Mouse (Mus musculus) cerebellum, adult 2 months (tissue): ENCODE data around the gene Pttg1ip. TPM values are rescaled to one million over a fixed set of nuclear protein-coding genes. Genes with fewer than 3 reads are reported as not detected.

ENCODE experiments used
- DNase-seq, 2 experiments: peaks; one replicate each; pipeline ENCODE4 v3.0.0; 2021
- H3K27ac ChIP-seq: fragments of 200-500 bp; 2 replicates; pipeline ENCODE4 v1.5.1; 2012; ENCODE audit warnings: low read length, control low read depth, inconsistent platforms; ENCODE audit not compliant: insufficient read depth
- H3K27me3 ChIP-seq: fragments of 200-500 bp; 2 replicates; pipeline ENCODE4 v1.6.1; 2012; ENCODE audit warnings: inconsistent platforms, mild to moderate bottlenecking, low read length, moderate library complexity; ENCODE audit not compliant: control insufficient read depth, insufficient read depth
- H3K4me1 ChIP-seq: fragments of 200-500 bp; 2 replicates; pipeline ENCODE4 v1.6.1; 2011; ENCODE audit warnings: low read length; ENCODE audit not compliant: control insufficient read depth, insufficient read depth
- H3K4me3 ChIP-seq: fragments of 200-500 bp; replicated peaks from 2 replicates; pipeline ENCODE3; 2011; ENCODE audit warnings: mild to moderate bottlenecking, low read depth, low read length, control low read depth; ENCODE audit not compliant: insufficient read depth
- CTCF ChIP-seq: fragments of 200-500 bp; IDR thresholded peaks from 2 replicates; pipeline ENCODE4 v1.5.1; 2011; ENCODE audit warnings: low read depth, mild to moderate bottlenecking, control low read depth, low read length, moderate library complexity, borderline replicate concordance; ENCODE audit not compliant: insufficient read depth
- POLR2A ChIP-seq: fragments of 200-500 bp; IDR thresholded peaks from 2 replicates; pipeline ENCODE4 v1.6.1; 2011; ENCODE audit warnings: low read length, control low read depth, borderline replicate concordance; ENCODE audit not compliant: insufficient read depth
- WGBS: fragments of 180-500 bp; shearing (Covaris S2); methylation state at CpG from one replicate; pipeline ENCODE4 v1.1.7; 2018; 5-methylcytosine and 5-hydroxymethylcytosine counted together
- polyA plus RNA-seq: library from polyadenylated mRNA; depleted of rRNA; stranded (reverse); fragments of >200 nt; gene quantifications from 2 replicates; pipeline ENCODE4 v1.2.3, GENCODE M21; 2012

The Pttg1ip gene
- polyA plus RNA-seq, 1 experiment: 118 TPM

DNA sequence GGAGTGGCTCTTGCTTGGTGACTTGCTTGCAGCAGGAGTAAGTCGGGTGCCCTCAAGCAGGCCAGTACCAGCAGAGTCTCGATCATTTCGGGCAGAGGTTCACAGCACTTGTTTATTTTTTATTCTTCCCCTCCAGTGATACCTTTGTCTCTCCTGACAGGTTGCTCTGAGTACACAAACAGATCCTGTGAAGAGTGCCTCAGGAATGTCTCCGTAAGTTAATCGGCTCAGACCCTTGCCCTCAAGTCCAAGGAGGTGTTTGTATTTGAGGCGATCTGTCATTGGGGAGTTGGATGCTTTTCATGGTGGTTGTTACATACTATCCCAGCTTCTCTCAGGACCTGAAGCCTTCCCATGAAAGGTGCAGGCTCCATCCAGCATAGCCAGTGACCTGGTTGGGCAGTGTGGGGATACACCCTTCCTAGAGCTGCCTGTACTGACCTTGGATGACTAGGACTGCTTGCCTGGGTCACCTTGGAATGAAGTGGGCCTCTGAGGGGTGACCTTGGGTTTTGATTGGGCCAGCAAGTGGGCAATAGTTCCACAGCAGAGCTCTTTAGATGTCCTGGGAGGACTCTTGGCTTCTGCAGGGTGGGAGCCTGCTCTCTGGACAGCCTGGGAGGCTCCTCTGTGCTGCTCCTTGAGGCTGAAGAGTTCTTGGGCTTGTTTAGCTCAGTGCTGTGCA, 5.7 kb downstream of the Pttg1ip start:
- no peak for TF ChIP-seq CTCF
- no peak for TF ChIP-seq POLR2A
- Histone ChIP-seq H3K27me3 (no peaks in the 10 kb centered on the region), H3K27ac (peak overlapping the region; percentile 2), H3K4me3 (no peak overlapping the region), H3K4me1 (peaks cover 30% of the 10 kb centered on the region)
- 94% methylated on average over 6 of the region's 6 CpGs for WGBS
- DNase-seq: no peak

DNA sequence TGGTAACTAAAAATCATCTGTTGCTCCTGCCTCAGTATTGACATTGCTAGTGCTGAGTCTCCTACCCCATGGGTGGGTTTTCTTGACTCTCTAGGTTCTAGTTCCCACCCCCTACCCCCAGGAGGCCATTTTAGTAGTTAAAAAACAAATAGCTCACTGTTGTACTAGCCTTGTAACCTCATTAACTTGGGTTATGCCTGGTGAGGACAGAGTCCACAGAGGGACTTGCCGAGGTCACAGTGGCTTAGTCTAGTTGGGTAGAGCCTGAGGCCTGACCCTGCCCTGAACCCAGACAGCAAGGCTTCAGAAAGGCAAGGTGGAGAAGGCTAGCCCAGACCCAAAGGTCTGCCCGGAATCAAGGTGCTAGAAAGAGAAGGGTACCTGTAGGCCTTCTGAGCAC, 6.5 kb downstream of the Pttg1ip start:
- H3K4me1 ChIP-seq: peaks cover 30% of the 10 kb centered on the region
- 90% methylated on average over 2 of the region's 2 CpGs for WGBS
- no peak overlapping the region for H3K4me3 ChIP-seq
- H3K27ac ChIP-seq: no peak overlapping the region
- no peaks in the 10 kb centered on the region for H3K27me3 ChIP-seq
- TF ChIP-seq POLR2A (no peak), CTCF (no peak)
- DNase-seq: no peak

DNA sequence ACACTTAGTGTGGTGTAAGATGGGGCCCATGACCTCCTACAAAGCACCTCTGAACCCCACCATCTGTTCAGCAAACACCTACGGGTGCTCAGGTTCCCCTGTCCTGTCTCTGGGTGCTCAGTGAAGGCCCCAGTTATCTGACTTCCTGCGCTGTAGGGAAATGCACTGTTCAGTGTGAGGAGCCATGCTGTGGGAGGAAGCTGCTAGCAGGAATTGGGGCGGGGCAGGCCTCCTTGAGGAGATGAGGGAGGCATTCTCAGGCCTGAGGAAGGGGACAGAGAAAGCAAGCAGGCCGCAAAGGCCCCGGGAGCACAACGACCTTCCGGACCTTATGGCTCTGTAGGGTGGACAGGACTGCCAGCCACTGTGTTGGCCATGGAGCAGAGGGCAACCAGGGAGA, 7.6 kb downstream of the Pttg1ip start:
- Histone ChIP-seq H3K4me3 (no peak overlapping the region), H3K27me3 (no peaks in the 10 kb centered on the region), H3K27ac (no peak overlapping the region), H3K4me1 (peaks cover 26% of the 10 kb centered on the region)
- TF ChIP-seq CTCF: no peak
- no peak for TF ChIP-seq POLR2A
- WGBS: 72% methylated on average over 7 of the region's 7 CpGs
- no peak for DNase-seq

DNA sequence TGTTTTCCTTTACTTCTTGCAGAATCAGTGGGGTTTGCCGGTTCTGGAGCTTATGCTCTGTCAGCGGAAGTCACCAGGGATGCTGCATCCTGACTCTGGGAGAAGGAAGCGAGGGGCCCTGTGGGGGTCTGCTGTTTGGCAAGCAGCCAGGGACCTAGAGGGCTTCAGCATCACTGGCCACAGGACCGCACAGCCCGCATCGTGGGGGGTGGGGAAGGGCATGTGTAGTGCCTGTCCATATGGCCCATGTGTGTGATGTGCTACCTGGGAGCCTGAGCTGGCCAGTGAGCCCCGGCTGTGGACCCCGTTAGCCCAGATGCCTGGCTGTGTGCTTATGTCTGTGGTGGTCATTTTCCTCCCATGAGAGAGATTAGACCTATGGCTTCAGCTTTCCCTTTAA, 8.2 kb downstream of the Pttg1ip start:
- H3K27me3 ChIP-seq: no peaks in the 10 kb centered on the region
- WGBS: 22% methylated on average over 8 of the region's 8 CpGs
- no peak for DNase-seq
- TF ChIP-seq POLR2A: no peak
- no peak for TF ChIP-seq CTCF
- no peak overlapping the region for H3K4me3 ChIP-seq
- H3K4me1 ChIP-seq: peaks cover 26% of the 10 kb centered on the region
- H3K27ac ChIP-seq: no peak overlapping the region

DNA sequence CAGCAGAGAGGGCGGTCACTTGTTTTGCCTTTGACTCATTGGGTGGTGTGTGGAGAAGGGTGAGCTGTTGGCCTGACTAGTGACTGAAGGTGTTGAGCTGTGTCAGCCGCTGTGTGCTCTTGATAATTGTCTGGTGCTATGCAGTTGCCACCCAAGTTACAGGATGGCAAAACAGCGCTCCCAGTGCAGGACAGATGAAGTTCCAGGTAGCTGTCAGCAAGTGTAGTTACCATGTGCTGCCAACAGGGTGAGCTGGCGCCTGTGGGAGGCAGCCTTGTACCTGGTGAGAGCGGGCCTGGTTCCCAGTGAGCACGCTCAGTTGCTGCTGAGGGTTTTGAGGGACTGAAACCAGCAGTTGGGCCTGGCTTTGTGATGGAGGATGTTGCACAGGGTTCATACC, 9.3 kb downstream of the Pttg1ip start:
- TF ChIP-seq CTCF (peak; percentile 94), POLR2A (no peak)
- no peaks in the 10 kb centered on the region for H3K27me3 ChIP-seq
- no peak overlapping the region for H3K27ac ChIP-seq
- 41% methylated on average over 6 of the region's 6 CpGs for WGBS
- H3K4me3 ChIP-seq: no peak overlapping the region
- DNase-seq: peak; percentile 68 to 71
- H3K4me1 ChIP-seq: peaks cover 26% of the 10 kb centered on the region

DNA sequence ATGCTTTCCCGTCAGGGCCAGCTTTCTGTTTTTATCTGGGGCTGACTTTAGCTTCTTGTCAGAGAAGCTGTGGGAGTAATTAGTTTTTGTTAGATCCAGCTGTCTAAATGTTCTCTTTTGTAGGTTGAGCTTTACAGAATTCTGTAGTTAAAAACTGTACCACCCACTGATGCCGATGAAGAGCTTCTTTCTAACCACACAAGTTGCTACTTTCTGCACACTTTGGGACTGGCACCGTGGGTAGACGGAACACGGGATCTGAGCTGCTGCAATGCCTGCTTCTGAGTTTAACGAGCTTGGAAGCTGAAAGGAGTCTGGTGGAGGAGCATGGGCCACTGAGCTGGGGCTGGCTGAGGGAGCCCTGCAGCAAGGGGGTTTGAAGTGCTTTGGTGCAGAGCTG, 10.0 kb downstream of the Pttg1ip start:
- TF ChIP-seq POLR2A (no peak), CTCF (no peak)
- Histone ChIP-seq H3K27ac (no peak overlapping the region), H3K4me3 (no peak overlapping the region), H3K27me3 (no peaks in the 10 kb centered on the region), H3K4me1 (peaks cover 23% of the 10 kb centered on the region)
- no peak for DNase-seq
- WGBS: 76% methylated on average over 6 of the region's 6 CpGs

DNA sequence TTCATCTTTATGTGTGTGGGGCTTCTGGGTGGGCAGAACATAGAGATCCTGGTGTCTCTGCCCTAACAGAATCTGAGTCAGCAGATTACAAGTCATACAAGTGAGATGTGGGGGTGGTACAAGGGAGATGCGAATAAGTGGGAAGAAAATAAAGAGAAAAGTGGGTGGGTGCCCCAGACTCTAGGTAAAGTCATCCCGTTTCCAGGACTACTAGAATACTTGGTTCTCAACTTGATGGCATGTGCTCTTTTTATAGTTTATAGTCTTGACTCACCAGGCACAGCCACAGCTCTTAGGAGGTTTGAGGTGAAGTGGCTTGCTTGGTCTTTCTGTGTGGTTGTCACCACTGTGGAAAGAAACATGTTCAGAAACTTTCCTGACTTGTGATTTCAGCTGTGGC, 14.5 kb downstream of the Pttg1ip start:
- DNase-seq: no peak
- WGBS: 83% methylated on average over 2 of the region's 2 CpGs
- no peak overlapping the region for H3K27ac ChIP-seq
- H3K4me3 ChIP-seq: no peak overlapping the region
- no peaks in the 10 kb centered on the region for H3K4me1 ChIP-seq
- H3K27me3 ChIP-seq: no peaks in the 10 kb centered on the region
- no peak for TF ChIP-seq CTCF
- no peak for TF ChIP-seq POLR2A

DNA sequence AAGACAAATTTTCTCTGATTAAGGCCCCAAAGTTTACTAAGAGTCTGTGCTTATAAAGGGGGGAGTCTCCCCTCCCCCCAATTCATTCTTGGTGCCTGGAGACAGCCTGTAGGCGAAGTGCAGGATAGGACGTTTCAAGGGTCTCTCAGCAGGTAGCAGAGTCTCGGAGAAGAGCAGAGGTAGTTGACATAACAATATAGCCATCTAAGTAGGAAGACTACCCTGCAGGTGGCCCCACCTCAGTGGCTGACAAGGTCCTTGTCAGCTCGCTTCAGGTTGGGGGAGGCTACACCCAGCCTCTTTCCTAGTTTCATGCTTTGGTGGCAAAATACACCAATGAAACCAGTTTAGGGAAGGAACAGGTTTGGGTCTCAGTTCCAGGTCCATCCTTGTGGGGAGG, 21.5 kb downstream of the Pttg1ip start:
- no peak for DNase-seq
- no peak overlapping the region for H3K27ac ChIP-seq
- H3K27me3 ChIP-seq: no peaks in the 10 kb centered on the region
- H3K4me3 ChIP-seq: no peak overlapping the region
- 51% methylated on average over 4 of the region's 4 CpGs for WGBS
- no peak for TF ChIP-seq POLR2A
- TF ChIP-seq CTCF: no peak
- H3K4me1 ChIP-seq: peaks cover 5% of the 10 kb centered on the region

DNA sequence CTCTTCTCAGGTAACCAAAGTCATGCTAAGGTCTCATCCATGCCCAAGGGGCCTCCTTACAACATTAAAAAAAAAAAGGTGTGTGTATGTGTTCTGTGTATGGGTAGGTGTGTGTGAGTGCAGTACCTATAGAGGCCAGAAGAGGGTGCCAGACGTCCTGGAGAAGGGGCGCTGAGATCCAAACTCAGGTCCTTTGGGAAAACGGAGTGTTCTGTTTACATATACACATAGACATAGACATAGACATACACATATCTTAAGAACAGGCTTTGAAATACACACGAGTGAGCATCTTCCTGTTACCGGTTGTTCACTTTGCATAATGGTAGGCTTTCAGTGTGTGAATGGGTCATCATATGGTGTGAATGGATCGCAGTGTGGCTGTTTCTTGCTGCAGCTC, 22.6 kb downstream of the Pttg1ip start:
- Histone ChIP-seq H3K4me1 (peaks cover 5% of the 10 kb centered on the region), H3K27me3 (no peaks in the 10 kb centered on the region), H3K27ac (no peak overlapping the region), H3K4me3 (no peak overlapping the region)
- TF ChIP-seq POLR2A: no peak
- TF ChIP-seq CTCF: peak; percentile 17; the same call in 1 of the 2 replicates
- DNase-seq: no peak
- WGBS: 95% methylated on average over 6 of the region's 6 CpGs
